Mouse (Mus musculus) ES-E14 (cell line): Measurements from ENCODE around the gene 4930535I16Rik.

ENCODE experiments used
- HCFC1 ChIP-seq: IDR thresholded peaks from 2 replicates; pipeline ENCODE4 v1.6.1; 2012; ENCODE audit warnings: low read length, inconsistent platforms, borderline replicate concordance; ENCODE audit not compliant: insufficient read depth
- MAFK ChIP-seq: IDR thresholded peaks from 2 replicates; pipeline ENCODE4 v1.6.1; 2014; ENCODE audit warnings: mild to moderate bottlenecking, low read depth, low read length, inconsistent platforms; ENCODE audit not compliant: insufficient read depth

GRCm38 (mm10) chr4:123960955-123961354 is 43.1 kb upstream of the 4930535I16Rik start:
- TF ChIP-seq MAFK (no peak), HCFC1 (no peak)
